Mouse (Mus musculus): ENCODE data around the gene Zcchc24.

The Zcchc24 gene

DNA sequence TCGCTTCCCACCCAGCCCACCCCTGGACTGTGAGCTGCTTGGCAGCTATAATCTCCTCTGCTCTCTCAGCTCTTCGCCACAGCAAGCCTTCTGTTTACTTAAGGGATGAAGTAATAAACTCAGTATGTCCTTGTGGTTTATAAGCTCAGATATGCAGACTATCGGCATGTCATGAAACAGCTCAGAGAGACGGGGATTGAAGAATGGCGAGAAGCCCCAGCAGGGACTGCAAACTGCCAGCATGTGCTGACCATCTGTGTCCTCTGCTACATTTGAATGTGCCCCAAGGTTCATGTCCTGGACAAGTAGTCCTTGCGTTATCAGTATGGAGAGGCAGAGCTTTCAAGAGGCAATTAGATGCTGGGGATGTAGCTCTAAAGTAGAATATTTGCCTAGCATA is 7.5 kb upstream of the Zcchc24 start:
- no peak for DNase-seq (ENCODE audit: low read depth, low spot score)

DNA sequence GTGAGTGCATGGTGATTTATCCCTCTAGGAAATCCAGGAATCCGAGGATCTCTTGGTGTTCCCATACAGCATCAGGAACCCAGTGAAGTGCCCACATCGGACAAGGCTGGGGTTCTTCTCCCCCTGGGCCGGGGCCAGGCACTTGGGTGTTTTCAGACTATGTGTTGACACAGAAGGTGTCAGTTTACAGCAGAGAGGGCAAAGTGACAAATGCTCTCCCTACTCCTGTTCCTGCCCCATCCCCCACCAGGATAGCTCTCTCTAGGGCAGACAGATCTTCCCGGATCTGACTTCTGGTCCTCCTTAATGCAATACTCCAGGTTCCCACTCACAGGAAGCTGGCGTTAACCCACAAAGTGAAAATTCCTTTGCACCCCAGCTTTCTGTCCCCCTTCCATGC is 5.3 kb upstream of the Zcchc24 start:
- DNase-seq (ENCODE audit: low read depth, low spot score): no peak

DNA sequence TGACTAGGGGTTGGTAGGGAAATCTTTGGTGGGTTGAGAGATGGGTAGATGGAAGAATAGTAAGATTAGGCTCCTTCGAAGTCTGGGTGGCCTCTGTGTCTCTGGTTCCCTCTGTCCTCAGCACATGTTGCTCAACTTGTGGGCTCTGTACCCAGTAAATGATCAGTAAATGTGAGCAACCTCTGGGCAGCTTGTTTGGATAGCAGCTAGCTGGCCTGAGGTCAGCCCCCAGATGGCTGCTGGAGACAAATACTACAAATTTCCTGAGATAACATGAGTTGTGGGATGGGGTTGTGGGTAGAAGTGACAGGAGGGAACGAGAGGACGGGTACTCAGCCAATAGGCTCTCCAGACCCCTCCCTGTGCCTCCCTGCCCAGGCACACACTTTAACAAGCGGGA is 4.2 kb upstream of the Zcchc24 start:
- no peak for DNase-seq (ENCODE audit: low read depth, low spot score)

DNA sequence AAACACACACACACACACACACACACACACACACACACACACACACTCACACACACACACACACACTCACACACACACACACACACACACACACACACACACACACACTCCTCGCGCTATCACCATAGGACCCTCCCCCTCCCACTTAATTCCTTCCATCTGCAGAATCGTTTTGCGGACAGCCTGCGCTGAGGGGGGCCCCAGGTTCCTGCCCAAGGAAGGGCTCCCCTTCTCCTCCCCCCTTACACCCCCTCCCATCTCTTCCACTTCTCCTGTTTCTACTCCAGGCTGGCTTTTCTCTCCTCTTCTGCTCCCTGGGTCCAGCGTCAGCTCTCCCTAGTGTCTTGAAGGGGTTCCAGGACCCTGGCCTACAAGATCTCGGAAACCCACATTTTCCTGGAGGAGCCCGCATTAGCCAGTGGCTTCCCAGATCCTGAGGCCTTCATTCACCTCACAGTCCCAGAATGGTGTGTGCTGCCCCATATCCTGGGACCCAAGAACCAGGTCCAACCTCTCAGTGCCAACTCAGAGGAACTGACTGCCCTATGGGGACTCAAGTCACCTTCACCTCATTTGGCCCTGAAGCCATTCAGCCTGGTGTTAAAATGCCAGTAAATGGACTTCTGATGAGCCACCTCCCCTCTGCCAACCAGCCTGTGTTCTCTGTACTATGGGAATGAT is 927 bp upstream of the Zcchc24 start:
- DNase-seq (ENCODE audit: low read depth, low spot score): no peak

DNA sequence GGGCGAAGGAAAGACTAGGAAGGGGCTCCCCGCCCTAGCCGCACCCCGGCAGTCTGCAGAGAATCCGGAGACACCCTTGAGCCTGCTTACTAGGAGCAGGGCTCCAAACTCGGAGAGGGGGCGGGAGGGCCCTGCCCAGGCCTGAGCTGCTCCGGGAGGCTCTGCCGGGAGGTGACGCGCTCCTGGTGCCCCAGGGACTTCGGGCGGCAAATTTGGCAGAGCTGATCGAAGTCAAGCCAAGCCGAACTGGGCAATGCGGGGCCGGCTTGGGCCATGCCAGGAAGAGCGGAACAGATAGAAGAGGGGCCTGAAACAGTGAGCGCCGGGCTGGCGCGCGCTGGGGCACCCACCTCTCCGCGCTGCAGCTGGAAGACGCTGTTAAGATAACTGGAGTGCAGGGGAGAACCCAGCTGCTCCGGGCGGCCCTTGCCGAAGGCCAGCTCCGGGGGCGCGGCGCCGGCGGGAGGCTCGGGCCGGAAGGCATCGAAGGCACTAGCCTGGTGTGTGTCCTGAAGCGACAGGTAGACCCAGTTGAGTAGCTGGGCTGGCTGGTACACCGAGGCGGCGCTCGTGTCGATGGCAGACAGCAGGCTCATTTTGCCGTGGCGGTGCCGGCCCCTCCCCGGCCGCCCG is 462 bp downstream of the Zcchc24 start:
- no peak for DNase-seq (ENCODE audit: low read depth, low spot score)

DNA sequence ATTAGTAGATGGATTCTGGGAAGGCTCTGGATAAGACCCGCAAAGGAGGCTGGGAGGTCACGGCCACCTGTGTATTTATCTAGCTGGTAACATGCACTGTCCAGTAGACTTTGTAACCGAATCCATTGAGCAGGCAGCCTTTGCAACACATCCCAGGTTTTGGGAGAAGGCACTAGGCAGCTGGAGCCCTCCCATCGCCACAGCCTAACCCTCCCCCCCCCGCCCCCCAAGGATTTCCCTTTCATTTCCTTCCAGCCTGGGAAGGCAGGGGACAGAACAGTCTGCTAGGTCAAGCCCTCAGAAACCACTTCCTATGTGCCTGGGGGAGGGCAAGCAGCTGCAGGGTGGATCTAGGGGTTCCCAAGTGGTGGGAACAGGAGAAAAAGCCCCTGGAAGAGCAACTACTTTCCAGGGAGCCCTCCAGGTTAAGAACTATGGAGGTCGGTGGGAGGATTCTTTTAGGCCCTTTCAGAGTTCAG is 1.1 kb downstream of the Zcchc24 start:
- DNase-seq (ENCODE audit: low read depth, low spot score): no peak

DNA sequence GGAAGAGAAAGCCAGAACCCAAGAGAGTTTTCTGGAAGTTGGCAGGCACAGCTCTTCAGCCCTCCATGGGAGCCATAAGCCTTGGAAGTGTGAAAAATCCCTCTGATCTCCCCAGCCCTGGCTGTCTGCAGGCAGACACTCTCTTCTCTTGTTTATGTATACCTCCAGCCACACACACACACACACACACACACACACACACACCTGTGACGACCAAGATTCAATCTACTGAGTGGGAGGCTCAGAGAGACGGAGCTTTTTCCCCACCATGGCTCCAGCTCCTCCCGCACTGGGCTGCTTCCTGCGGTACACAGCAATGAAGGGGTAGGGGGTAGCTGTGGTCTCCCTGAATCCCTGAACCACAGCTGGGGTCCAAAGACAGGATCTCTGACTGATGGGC is 2.4 kb downstream of the Zcchc24 start:
- no peak for DNase-seq (ENCODE audit: low read depth, low spot score)

DNA sequence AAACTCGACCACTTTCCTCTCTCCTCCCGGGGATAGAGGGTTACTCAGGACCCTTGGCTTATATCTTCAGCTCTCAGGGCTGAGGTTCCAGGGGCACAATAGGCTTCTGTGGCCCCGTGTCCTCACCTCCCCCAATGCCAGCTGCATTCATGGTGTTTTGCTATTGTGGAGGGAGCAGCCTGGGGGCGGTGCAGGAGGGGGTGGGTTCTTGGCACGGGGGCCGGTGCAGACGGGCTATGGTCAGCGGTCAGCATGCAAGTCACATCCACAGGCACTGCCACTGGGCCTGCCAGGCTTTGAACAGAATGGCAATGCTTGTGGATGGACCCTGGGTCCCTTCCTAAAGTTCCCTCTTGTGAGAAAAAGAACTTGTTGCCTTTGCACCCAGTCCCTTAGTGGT is 2.9 kb downstream of the Zcchc24 start:
- DNase-seq (ENCODE audit: low read depth, low spot score): peak; percentile 55

DNA sequence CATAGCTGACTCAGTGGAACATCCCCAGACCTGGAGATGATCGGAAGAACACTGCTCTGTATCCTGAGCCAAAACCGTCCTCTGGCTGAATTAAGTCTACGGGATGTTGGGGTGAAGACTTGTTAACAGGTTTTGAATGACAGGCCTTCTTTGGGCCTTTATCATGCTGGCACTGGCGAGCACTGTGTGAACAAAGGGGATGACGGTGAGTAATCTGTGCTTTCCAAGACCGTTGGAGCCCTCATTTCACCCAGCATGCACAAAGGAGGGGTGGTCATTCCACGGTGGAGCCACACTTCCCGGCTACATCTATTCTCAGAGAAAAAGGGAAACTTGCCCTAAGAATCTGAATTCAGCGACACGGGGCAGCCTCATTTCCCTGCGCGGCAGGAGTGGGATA is 3.7 kb downstream of the Zcchc24 start:
- no peak for DNase-seq (ENCODE audit: low read depth, low spot score)

DNA sequence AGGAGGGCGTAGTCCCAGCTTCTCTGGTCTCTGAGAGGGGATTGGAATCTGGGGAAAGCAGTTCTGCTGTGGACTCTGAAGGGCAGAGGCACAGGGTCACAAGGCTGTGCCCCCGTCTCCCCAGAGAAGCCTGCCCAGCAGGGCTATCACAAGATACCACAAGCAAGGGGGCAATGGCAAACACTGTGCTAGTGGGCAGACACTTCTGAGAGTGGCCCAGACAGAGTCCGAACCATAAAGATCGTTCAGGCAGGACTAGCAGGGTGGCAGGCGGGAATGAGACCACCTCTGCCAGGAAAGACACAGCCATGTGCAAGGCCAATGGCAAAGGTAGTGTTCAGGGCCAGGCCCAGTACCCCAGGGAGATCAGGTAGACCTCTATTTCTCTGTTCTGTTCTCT is 7.7 kb downstream of the Zcchc24 start:
- DNase-seq (ENCODE audit: low read depth, low spot score): no peak

DNA sequence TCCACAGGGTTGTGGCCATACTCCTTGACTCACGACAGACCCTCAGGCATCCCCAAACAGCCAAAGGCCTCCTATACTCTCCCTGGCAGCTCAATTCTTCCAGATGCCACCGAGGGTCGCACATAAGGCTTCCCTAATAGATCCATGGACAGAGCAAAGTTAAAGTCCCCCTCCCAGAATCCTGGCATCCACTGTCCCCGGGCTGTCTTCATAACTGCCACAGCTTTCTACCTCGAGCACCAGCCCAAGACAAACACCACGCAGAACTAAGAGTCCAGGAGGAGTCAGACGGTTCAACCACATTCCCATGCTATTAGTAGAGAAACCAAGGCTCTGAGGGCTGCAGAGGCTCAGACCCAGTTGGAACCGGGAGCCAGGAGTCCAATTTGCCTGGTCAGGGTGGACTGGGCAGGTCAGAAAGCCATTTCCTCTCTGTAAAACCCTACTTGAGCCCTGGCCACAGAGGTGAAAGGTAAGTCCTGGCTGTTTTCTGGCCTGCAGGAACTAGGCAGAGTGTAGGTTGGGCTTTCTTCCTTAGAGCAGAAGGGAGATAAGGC is 8.8 kb downstream of the Zcchc24 start:
- no peak for DNase-seq (ENCODE audit: low read depth, low spot score)

DNA sequence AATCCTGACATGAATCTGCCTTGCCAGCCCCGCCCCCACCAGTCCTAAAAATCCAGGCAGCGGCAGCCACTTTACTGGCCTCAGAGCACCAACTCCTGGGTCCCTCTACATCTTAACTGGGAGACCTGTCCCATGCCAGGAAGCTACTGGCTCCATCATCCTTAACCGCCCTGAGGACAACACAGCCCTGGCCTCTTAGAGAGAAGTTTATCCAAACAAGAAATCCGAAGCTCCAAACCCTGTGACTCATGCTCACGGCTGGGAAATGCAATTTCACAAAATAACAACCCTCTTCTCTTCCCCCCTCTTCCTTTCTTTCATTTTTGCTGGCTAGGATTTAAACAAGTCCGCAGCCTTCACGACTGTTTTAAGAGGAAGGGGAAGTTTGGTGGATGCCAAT is 9.3 kb downstream of the Zcchc24 start:
- no peak for DNase-seq (ENCODE audit: low read depth, low spot score)

DNA sequence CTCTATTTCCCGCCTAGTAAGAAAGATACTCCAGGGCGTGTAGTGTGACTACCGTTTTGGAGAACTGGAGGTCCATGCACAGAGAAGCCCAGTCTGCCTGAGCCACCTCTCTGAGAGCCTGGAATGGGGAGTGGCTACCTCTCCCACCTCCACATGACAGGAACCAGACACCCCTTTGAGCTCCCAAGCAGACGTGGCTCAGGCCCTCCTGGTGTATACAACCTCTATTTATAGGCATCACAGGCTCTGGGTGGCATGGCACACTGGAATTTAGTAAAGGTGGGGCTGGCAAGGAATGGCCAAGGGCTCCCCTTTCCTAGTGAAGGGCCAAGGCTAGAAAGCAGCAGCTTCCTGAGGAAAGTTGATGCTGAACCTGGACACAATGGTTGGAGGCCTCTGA is 10.9 kb downstream of the Zcchc24 start:
- DNase-seq (ENCODE audit: low read depth, low spot score): no peak

DNA sequence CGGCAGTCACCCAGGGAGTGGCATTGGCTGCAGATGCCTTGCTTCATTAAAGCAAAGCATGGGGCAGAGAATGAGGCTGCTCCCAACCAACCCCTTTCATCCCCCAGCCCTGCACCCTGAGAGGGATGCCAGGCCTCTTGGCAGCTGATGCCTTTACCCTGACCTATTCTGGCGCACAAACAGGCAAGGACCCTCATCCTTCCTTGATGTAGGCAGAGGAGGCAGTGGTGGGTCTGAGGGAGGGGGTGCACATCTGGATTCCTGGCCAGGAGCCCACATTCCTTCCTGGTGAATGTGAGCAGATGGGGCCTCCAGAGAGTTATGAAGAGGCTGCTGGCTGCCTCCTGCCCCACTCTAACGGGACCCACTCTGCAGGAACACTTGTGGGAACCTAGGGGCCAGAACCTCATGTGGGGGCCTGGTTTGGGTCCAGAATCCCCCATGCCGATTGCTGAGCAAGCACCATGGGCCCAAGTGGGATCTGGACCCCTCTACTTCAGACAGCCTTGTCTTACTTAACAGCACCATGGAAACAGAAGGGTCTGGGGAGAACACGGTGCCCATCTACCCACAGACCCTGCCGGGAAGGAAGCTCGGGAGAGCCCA is 12.4 kb downstream of the Zcchc24 start:
- no peak for DNase-seq (ENCODE audit: low read depth, low spot score)

DNA sequence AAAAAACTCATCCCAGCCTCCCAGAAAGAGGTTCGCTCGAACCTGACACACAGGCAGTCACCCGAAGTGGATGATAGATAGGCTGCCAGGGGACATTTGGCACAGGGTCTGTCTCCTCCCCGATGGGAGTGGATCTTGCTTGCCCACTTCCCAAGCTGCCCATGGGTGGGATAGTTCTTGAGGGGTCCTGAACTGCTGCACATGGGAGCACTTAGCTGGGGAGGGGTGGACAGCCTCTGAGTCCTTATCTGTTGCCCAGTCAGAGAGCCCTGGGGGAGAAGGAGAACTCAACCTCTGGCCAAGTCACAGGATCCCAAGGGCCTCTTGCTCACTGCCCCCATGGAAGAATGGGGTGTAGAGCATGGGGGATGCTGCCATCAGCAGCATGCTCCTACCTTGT is 13.3 kb downstream of the Zcchc24 start:
- no peak for DNase-seq (ENCODE audit: low read depth, low spot score)

DNA sequence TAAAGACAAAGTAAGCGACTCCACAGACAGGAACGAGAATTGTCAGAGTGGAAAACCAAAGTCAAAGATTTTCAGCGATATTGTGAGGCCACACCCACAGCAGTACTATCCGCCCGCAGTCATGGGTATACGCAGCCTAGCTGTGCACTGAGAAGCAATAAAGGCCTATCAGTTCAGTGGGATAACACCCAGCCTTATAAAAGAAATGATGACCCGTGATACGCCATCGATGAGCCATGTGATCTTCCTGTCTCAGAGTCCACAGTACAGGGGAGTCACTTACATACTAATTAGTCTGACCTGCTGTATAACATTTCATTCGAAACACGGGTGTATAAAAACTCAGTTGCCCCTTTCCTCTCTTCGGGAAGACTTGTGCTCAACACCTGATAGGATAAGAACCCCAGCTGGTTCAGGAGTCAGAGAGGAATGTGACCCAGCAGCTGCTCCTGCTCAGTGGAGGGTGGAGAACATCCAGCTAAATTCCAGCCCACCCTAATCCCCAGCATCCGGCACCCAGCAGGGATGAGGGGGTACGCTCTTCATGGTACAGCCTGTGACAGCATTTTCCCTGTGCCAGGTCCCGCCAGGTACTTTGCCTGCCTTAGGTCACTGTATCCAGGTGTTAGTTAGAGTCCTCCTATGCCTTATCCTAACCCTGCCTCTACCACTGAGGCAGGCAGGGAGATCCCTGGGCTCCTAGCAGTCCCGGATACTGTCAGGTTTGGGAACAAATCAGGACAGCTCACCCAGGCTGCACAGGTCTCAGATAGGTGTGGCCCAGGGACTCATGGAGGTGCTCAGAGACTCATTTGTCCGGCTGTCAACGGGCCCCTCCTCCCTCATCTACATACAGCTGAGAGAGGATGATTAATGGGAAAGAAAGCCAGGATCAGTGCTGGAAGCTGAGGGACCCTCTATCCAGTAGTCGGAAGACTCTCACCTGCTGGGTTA is 14.0 kb downstream of the Zcchc24 start:
- DNase-seq (ENCODE audit: low read depth, low spot score): no peak

DNA sequence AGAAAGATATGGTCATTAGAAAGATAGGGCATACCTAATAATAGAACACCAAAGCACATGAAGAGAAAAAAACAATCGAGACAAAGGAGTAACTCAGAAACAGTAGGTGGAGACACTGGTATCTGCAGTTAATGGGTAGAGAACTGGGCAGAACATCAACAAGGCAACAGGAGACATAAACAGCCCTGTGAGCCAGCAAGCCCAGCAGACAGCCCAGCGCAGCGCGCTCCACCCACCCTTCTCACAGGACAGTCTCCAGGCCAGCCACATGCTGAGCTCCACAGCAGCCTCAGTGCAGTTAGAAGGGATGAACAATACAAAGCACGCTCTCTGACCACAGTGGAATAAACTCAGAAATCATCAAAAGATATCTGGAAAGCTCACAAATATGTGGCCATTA is 15.8 kb downstream of the Zcchc24 start:
- DNase-seq (ENCODE audit: low read depth, low spot score): no peak

DNA sequence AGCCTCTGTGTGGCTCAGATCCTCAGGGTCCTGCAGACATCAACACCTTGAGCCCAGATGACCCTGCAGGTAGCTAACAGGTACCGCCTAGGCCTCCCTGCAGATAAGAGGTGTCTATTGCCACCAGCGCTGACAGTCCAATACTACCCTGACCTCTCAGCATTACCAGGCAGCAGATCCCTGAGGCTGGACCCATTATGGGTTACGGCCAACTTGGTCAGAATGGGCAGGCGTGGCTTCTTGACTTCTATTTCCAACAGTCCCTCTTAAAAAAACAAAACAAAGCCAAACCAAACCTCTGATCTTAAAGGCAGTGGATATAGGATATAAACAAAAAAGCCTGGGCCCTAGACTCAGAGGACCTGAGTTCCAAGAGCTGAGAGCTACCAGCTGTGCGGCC is 17.8 kb downstream of the Zcchc24 start:
- no peak for DNase-seq (ENCODE audit: low read depth, low spot score)

DNA sequence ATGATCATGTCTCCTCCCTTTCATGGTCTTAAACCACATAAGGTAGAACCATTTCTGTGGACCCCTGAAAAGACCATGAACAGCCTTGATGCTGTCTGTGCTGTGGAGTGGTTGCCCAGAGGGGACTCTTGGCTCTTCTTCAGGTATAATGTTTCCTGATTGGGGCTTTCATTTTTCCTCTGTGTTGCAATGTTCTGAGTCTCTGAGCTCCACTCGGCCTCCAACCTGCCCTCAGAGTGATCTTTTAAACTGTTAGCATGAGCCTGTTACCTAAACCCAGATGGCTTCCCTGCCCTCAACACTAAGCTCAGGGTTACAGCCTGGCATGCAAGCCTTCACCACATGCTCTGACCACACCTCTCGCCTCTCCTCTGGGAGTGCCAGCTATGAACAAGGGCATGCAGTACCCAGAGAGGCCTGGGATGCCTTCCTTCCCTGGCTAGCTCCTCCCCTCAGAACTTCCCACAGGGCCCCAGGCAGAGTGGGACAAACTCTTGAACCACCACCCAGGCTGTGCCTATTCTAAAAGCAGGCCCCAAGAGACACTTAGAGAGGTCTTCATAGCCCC is 18.3 kb downstream of the Zcchc24 start:
- DNase-seq (ENCODE audit: low read depth, low spot score): no peak

DNA sequence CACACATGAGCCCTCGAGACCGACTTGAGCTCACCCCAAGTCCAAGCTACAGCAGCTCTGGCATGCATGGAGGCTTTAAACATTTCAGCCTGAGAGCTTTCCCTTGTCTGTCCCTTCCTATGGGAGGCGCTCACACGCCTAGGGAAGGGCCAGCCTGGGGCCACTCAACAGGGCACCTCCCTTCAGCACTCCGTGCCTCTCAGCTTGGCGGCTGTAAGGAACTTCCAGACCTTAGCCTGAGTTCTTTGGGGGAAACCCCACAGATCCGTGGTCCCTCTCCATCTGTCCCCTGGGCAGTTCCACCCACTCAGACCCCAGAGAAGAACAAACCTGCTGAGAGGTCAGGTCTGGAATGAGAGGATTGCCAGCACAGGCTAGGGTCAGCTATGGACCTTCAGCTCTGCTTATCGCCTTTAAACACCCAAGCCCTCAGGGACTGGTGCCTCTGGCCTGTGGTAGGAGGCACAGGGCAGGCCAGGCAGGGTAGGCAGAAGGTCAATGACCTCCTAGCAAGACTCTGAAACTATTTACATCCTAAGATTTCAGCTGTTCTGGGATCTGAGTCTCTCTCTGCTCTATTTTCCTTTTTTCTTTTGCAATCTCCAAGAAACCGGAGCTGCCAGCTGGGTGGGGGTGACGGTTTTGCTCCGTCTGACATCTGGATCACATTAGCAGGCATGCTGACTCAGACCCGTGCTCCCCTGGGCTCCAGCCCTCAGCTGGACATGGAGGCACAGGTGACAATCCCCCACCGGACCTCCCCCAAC is 19.5 kb downstream of the Zcchc24 start:
- DNase-seq (ENCODE audit: low read depth, low spot score): no peak
